Mouse (Mus musculus): Measurements from ENCODE around the gene Crtac1.

DNA sequence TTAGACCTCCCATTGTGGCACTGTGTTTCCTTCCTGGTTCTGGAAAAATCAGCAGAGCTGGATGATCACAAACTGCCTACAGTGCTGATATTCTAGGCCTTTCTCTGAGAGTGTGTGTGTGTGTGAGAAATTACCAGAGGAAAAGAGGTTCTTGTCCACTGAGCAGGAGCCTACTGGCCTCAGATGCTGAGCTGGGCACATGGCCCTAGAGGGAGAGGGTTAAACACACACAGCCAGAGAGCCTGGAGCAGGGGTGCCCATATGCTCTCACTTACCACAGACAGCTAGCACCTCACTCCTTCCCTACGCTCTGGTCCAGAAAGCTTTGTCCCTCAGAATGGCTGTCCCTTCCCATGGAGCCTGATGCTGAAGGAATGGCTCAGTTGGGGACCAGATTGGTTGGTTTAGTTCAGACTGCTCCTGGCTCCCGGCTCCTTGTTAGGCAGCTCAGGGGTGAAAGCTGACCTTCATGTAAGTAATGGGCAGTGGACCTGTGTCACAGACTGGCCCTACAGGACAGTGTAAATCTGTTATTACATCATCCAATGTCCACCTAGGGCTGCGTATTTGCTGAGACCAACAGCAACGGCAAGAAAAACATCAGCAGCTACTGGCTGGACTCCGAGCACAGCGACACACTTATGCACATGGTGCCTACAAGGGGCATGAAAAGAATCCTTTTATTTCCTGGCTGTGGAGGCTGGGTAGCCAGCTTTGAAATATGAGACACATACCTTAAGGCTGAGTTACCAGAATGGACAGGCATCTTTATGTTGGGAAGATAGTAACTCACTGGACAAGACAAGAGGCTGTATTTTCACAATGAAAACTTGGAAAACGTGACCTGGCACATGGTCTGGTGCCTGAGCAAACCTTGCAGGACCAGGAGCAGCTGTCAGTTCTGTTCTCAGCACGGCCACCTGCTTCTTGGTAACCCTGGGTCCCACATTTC lies 10.9 kb upstream of the Crtac1 start:
- TF ChIP-seq CTCF (IDR thresholded peaks at IDR 0.05) (no peak), EP300 (IDR thresholded peaks at IDR 0.05) (no peak)
